Mouse (Mus musculus): ENCODE measurements around the gene Nrg4.

GRCm38 (mm10) chr9:55354686-55355085 is 28.0 kb upstream of the Nrg4 start:
- no peak for TF ChIP-seq CTCF (conservative IDR thresholded peaks at IDR 0.05 in 1 of 2, IDR thresholded peaks at IDR 0.05 in 1 of 2; ENCODE audit: low read depth in 2 of 2, low read length in 2 of 2)
- TF ChIP-seq SIN3A (IDR thresholded peaks at IDR 0.05; ENCODE audit: low read length): no peak
- TF ChIP-seq POLR2A (IDR thresholded peaks at IDR 0.05; ENCODE audit: low read depth, low read length): no peak
- TF ChIP-seq MYC (IDR thresholded peaks at IDR 0.05; ENCODE audit: low read depth, low read length): no peak
- TF ChIP-seq EP300 (IDR thresholded peaks at IDR 0.05; ENCODE audit: low read length): no peak
- no peak for TF ChIP-seq HCFC1 (IDR thresholded peaks at IDR 0.05; ENCODE audit: low read depth, low read length)
- TF ChIP-seq ZNF384 (IDR thresholded peaks at IDR 0.05; ENCODE audit: low read depth, low read length): no peak
- no peak for TF ChIP-seq GABPA (IDR thresholded peaks at IDR 0.05; ENCODE audit: insufficient replicate concordance, low read depth, low read length)
- TF ChIP-seq USF2 (conservative IDR thresholded peaks at IDR 0.05; ENCODE audit: low read depth, low read length): no peak
- TF ChIP-seq ZKSCAN1 (IDR thresholded peaks at IDR 0.05; ENCODE audit: borderline replicate concordance, low read depth, low read length): no peak
- no peak for TF ChIP-seq POLR2AphosphoS2 (IDR thresholded peaks at IDR 0.05; ENCODE audit: low read depth, low read length)
- no peak for TF ChIP-seq KAT2A (IDR thresholded peaks at IDR 0.05; ENCODE audit: insufficient replicate concordance, low read length)
- TF ChIP-seq TCF12 (IDR thresholded peaks at IDR 0.05; ENCODE audit: low read depth, low read length): no peak
- TF ChIP-seq NELFE (IDR thresholded peaks at IDR 0.05; ENCODE audit: low read depth, low read length): no peak
